Mouse (Mus musculus) midbrain, embryonic 13.5 days (tissue): ENCODE data around the gene Snrpf. TPM values are rescaled to one million over a fixed set of nuclear protein-coding genes. Genes with fewer than 3 reads are reported as not detected.
A peak's percentile ranks its signal among the peaks of the same experiment; 100 is the strongest.

Experiments used
- ATAC-seq: fragments of 200-750 bp; cut with Nextera tagmentation; 2 replicates; pipeline ENCODE4 v1.8.0; 2017; ENCODE audit warnings: mild to moderate bottlenecking, moderate TSS enrichment, moderate library complexity
- H3K27ac ChIP-seq: fragments of 300-500 bp; sonication (generic); 2 replicates; pipeline ENCODE4 v1.5.1; 2015; ENCODE audit warnings: inconsistent platforms, mild to moderate bottlenecking, moderate library complexity
- H3K27me3 ChIP-seq: fragments of 300-500 bp; sonication (generic); 2 replicates; pipeline ENCODE4 v1.6.1; 2015; ENCODE audit warnings: mild to moderate bottlenecking, inconsistent platforms
- H3K36me3 ChIP-seq: fragments of 300-500 bp; sonication (generic); 2 replicates; pipeline ENCODE4 v1.6.1; 2015; ENCODE audit warnings: mild to moderate bottlenecking, inconsistent platforms
- H3K4me1 ChIP-seq: fragments of 300-500 bp; sonication (generic); replicated peaks from 2 replicates; pipeline ENCODE4 v1.6.1; 2015; ENCODE audit warnings: inconsistent platforms
- H3K4me2 ChIP-seq: fragments of 300-500 bp; sonication (generic); replicated peaks from 2 replicates; pipeline ENCODE4 v1.6.1; 2015; ENCODE audit warnings: moderate library complexity, mild to moderate bottlenecking, inconsistent platforms
- H3K4me3 ChIP-seq: fragments of 300-500 bp; sonication (generic); replicated peaks from 2 replicates; pipeline ENCODE4 v1.5.1; 2015; ENCODE audit warnings: mild to moderate bottlenecking, inconsistent platforms
- H3K9ac ChIP-seq: fragments of 300-500 bp; sonication (generic); replicated peaks from 2 replicates; pipeline ENCODE4 v1.6.1; 2015; ENCODE audit warnings: mild to moderate bottlenecking, inconsistent platforms
- H3K9me3 ChIP-seq: fragments of 300-500 bp; sonication (generic); 2 replicates; pipeline ENCODE4 v1.6.1; 2016; ENCODE audit warnings: mild to moderate bottlenecking, inconsistent platforms
- WGBS: fragments of 180-500 bp; shearing (Covaris S2); methylation state at CpG from one replicate; pipeline ENCODE4 v1.1.7; 2015; 5-methylcytosine and 5-hydroxymethylcytosine counted together
- polyA plus RNA-seq: library from polyadenylated mRNA; unstranded; fragments of >200 nt; fragmentation: Nextera tagmentation; extraction: Ambion mirVana; gene quantifications from 2 replicates; pipeline ENCODE4 v1.2.1, GENCODE M21; 2015

Gene Snrpf
- polyA plus RNA-seq, 1 experiment from 2014 or later: 101 TPM

DNA sequence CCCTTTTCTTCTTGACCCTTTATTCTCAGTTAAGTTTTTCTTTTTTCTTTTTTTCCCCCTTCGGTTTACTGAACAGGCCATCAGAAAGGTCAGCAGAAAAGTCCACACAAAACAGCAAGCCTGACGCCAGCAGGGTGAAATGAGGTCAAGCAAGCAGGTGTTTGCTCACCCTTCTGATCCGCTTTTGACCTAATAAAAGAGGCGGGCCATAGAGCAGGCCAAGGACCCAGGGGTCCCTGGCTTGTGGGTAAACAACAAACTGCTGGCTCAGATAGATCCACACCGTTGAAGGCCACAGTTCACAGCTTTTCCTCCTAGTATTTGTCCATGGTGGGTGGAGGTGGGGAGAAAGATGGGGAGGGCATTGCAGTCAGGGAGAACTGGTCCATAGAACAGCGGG lies 46.3 kb downstream of the Snrpf start:
- no peak overlapping the region for H3K4me2 ChIP-seq
- H3K36me3 ChIP-seq: no peaks in the 10 kb centered on the region
- no peak overlapping the region for H3K9ac ChIP-seq
- H3K4me3 ChIP-seq: no peak overlapping the region
- WGBS: 57% methylated on average over 6 of the region's 6 CpGs
- peaks cover 20% of the 10 kb centered on the region for H3K4me1 ChIP-seq
- peaks cover 9% of the 10 kb centered on the region for H3K27me3 ChIP-seq
- no peak for ATAC-seq
- no peak overlapping the region for H3K27ac ChIP-seq
- no peaks in the 10 kb centered on the region for H3K9me3 ChIP-seq

DNA sequence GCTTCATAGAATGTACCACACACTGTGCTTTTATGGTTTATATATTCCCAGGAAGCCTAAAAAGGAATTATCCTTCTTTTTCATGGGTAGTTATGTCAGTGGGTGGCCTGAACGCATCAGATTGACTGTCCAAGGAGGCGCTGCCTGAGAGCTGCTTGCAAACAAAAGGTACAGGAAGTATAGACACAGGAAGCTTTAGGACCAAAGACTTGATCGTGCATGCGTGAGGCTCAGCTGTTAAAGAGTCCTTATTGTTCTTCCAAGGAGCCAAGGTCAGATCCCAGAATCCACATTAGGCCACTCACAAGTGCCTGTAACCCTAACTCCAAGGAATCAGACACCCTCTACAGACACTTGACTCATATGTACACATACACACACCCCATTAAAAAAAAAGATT lies 47.1 kb downstream of the Snrpf start:
- Histone ChIP-seq H3K4me2 (no peak overlapping the region), H3K4me1 (peaks cover 20% of the 10 kb centered on the region), H3K36me3 (no peaks in the 10 kb centered on the region), H3K4me3 (no peak overlapping the region), H3K9ac (no peak overlapping the region), H3K27me3 (peaks cover 11% of the 10 kb centered on the region), H3K9me3 (no peaks in the 10 kb centered on the region), H3K27ac (no peak overlapping the region)
- no peak for ATAC-seq
- 13% methylated on average over 4 of the region's 4 CpGs for WGBS

DNA sequence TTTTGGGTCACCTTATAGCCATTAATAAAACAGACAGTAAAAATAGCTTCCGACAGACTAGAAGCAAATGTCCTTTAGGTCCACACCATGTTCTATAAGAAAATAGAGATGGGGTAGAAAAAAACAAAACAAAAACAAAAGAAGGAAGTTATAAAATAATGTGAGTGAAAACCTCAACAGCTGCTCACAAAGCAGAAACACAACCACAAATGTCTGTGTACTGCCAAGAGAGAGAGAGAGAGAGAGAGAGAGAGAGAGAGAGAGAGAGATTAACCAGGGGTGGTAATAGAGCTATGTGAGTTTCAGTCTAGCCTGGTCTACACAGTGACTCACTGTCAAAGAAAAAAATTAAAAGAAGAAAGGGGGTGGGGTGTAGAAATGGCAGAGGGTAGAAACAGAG lies 47.9 kb downstream of the Snrpf start:
- no peak for ATAC-seq
- 86% methylated on average over 1 of the region's 1 CpGs for WGBS

DNA sequence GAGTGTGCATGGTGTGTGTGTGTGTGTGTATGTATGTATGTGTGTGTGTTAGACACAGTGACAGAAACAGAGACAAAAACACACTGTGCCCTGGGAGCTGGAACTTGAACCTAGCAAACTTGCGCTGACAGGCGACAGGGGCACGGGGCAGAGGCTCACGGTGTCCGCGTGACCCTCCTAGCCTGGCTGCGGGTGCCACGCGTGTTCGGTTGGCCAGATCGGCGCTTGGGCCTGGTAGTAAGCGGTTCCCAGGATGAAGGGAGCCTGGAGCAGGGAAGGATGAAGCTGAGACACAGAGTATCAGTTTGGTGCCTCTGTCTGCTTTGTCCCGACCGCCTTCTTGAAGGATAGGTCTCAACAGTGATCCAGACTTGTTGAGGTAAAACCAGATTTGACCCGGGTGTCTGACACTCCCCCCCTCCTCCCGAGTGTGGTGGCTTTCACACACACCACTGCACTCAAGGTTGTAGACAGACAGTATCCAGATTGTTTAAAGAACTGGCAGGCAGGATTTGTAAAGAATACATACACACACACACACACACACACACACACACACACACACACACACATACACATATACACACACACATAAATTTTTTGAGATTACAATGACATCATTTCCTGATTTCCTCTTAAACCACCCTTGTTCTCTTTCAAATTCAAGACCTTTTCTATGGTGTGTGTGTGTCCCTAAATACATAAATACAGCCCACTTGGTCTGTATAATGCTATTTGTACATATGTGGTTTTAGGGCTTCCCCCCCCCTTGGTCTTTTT lies 48.9 kb downstream of the Snrpf start, which contains the start of gene Ccdc38:
Gene Ccdc38, plus strand, starts transcription at position 202 of the 780 bp plus-strand sequence.
- peaks cover 15% of the 10 kb centered on the region for H3K27me3 ChIP-seq
- H3K27ac ChIP-seq: no peak within 1 kb of the TSS
- peak; percentile 38; the same call in 1 of the 2 replicates for ATAC-seq
- H3K4me3 ChIP-seq: peak within 1 kb of the TSS; percentile 37
- no peaks in the 10 kb centered on the region for H3K9me3 ChIP-seq
- 67% methylated on average over 17 of the region's 17 CpGs for WGBS
- H3K9ac ChIP-seq: peak within 1 kb of the TSS; percentile 33; the same call in 1 of the 2 replicates
- peak within 1 kb of the TSS; percentile 61 for H3K4me2 ChIP-seq
- peaks cover 20% of the 10 kb centered on the region for H3K4me1 ChIP-seq
- no peaks in the 10 kb centered on the region for H3K36me3 ChIP-seq

More for the DNA sequence above, 47.9 kb downstream of the Snrpf start:
- no peak overlapping the region for H3K4me3 ChIP-seq
- no peaks in the 10 kb centered on the region for H3K36me3 ChIP-seq
- H3K27me3 ChIP-seq: peaks cover 13% of the 10 kb centered on the region
- no peaks in the 10 kb centered on the region for H3K9me3 ChIP-seq
- H3K9ac ChIP-seq: no peak overlapping the region
- H3K27ac ChIP-seq: no peak overlapping the region
- H3K4me1 ChIP-seq: peaks cover 20% of the 10 kb centered on the region
- H3K4me2 ChIP-seq: no peak overlapping the region

DNA sequence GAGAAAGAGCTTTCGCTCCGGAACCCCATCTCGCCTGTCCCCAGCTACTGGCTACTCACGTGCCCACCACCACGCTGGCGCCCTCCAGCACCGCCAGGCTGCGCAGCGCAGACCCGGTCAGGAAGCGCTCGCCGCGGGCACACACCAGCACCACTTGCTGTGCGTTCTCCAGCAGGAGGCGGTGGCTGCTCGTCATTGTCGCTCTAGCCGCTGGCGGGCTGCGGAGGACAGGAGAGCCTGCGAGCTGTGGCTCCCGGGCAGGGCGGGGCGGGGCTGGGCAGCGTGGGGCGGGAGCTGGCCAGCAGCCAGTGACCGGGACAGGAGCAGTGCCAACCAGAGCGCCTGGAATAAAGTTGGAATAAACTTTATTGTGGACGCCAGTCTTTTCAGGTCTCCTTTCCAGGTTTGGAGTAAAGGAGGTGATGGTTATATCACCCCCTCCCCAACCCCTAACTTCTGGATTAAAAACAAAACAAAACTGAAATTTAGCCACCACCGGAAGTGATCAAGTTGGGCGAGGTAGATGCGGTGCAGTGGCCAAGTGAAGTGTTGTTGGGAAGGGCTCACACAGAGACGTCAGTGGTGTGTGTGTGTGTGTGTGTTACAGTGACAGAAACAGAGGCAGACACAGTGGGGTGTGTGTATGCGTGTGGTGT lies 49.6 kb downstream of the Snrpf start, which contains the start of gene Amdhd1:
Gene Amdhd1, minus strand, starts transcription at position 259 of the 656 bp plus-strand sequence.
- Histone ChIP-seq H3K4me1 (peaks cover 20% of the 10 kb centered on the region), H3K27me3 (peaks cover 22% of the 10 kb centered on the region), H3K4me2 (peak within 1 kb of the TSS; percentile 61), H3K27ac (no peak within 1 kb of the TSS), H3K9me3 (no peaks in the 10 kb centered on the region), H3K9ac (peak within 1 kb of the TSS; percentile 33; the same call in 1 of the 2 replicates), H3K36me3 (no peaks in the 10 kb centered on the region), H3K4me3 (peak within 1 kb of the TSS; percentile 37)
- 4% methylated on average over 35 of the region's 35 CpGs for WGBS
- peak; percentile 96 for ATAC-seq

DNA sequence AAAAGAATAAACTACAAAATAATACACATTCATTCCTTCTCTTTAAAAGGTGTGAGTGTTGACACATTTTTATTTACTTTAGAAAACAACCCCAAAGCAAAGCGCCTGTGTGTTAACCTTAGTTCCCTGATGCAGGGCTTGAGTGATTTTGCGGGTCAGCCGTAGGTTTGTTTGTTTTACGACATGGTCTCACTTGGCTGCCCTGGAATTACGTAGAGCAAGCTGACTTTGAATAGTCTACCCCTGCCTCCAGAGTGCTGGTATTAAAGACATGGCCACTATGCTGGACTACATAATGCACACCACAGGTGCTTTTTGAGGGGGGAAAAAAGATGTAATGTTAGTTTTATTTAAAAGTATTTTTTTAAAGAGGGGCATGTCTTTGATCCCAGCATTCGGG lies 50.7 kb downstream of the Snrpf start:
- WGBS: 57% methylated on average over 6 of the region's 6 CpGs
- Histone ChIP-seq H3K36me3 (no peaks in the 10 kb centered on the region), H3K4me1 (peaks cover 25% of the 10 kb centered on the region), H3K9ac (no peak overlapping the region), H3K4me3 (no peak overlapping the region), H3K9me3 (no peaks in the 10 kb centered on the region), H3K27ac (no peak overlapping the region), H3K4me2 (no peak overlapping the region), H3K27me3 (peaks cover 27% of the 10 kb centered on the region)
- ATAC-seq: no peak

DNA sequence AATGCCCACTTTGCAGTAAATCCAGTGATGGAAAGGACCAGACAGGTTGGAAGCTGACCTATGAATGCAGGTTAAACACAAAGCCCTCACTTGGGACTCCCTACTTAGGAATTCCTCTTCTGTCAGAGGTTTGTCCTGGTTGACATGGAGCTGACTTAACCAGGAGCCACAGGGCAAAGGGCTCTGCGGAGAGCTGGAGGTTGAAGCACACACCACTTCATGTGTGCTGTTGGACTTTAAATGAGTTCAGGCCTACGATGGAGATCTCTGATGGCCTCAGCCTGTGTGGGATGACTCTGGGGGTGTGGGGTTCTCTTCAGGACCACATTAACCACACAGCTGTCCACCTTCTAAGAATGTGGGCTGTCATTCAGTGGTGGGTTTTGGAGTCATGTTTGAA lies 51.2 kb downstream of the Snrpf start:
- ATAC-seq: no peak
- WGBS: 89% methylated on average over 2 of the region's 2 CpGs
- no peak overlapping the region for H3K9ac ChIP-seq

More for the DNA sequence above, 51.2 kb downstream of the Snrpf start:
- Histone ChIP-seq H3K4me3 (no peak overlapping the region), H3K9me3 (no peaks in the 10 kb centered on the region), H3K4me1 (peaks cover 25% of the 10 kb centered on the region), H3K4me2 (no peak overlapping the region), H3K27me3 (peaks cover 27% of the 10 kb centered on the region), H3K27ac (no peak overlapping the region), H3K36me3 (no peaks in the 10 kb centered on the region)

Other genes starting within 250 kb of the Snrpf start
- 104 and 106 TPM in 2 replicates for gene Lta4h, start 136.3 kb downstream of the Snrpf start, polyA plus RNA-seq
- 0.08 TPM in 1 of 2 replicates, not detected in the other for gene Hal, start 100.9 kb downstream of the Snrpf start, polyA plus RNA-seq
- 0.15 TPM in 2 replicates for gene Amdhd1, start 49.7 kb downstream of the Snrpf start, polyA plus RNA-seq
- gene Ccdc38, start 49.1 kb downstream of the Snrpf start, polyA plus RNA-seq: 0.46 and 0.57 TPM in 2 replicates
- gene Ntn4, start 51.0 kb upstream of the Snrpf start, polyA plus RNA-seq: 2.0 and 2.1 TPM in 2 replicates
- 1.9 and 2.1 TPM in 2 replicates for gene Usp44, start 241.8 kb upstream of the Snrpf start, polyA plus RNA-seq